ENCODE assay signal across 12 mouse cellular contexts in the genomic region with DNA sequence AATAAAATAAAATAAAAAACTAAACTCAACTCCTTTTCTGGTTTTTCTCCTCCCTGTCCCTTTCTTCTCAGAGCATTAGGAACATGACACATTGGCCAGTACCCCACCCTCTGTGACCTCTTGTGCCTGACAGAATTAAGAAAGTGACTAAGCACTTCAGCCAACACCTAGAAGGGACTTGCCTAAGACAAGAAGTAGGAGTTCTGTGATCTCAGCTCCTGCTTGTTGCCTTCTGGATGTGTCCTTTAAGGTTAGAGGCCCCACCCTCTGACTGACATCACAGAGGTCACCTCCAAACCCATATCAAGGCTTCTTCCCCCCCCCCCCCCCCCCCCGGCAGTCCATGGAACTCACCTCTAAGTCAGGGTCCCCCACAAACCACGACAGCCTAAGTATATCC.
"Had no signal": no experiment of that assay in that cellular context is flagged by ENCODE, and none has a peak within 500 bp of the region (broad histone marks: within the 10 kb centered on the region; RNA-seq: fewer than 3 reads in every experiment).

No protein-coding gene starts in this region.

- ATAC-seq: liver, embryonic 12.5 days had no signal

- DNase-seq: kidney, adult 2 months; kidney, postnatal 25 days; layer of hippocampus, adult 9-11 months; liver; lung, adult 2 months; lung, postnatal 36 days; midbrain, embryonic 14.5 days; right cerebral cortex, postnatal 25 days; spleen, adult 18-20 months; thymus, adult 18-20 months; thymus, postnatal 36 days had no signal
